Mouse (Mus musculus): ENCODE measurements at regions not wholly inside any gene's neighbourhood (a gene's known extent, or its start where the extent isn't known, plus 50 kb on each side); places are given as distances from the start of the nearest gene placed in this dataset.

DNA sequence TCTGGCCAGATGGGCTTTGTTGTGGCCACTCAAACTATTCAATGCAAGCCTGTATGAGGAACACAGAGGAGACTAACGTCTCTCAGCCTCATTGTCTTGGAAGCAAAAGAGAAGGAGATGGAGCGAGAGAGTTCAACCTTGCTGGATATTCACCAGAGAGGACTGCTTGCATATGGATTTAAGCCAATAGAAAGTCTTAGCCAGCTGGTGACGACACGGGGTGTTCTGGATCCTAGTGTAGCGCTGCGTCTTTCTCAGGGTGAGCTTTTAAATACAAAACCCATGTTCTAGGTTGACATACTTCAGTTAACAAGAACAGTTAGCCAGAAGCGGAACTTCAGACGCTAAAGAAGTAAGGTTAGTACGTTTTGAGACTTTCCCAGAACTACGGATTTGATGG, 174.9 kb downstream of the Plpp3 start:
- WGBS: 85% methylated on average over 10 of the region's 10 CpGs
- Histone ChIP-seq H3K4me3 (no peak overlapping the region), H3K27me3 (no peaks in the 10 kb centered on the region), H3K36me3 (no peaks in the 10 kb centered on the region), H3K9ac (no peak overlapping the region), H3K4me1 (replicated peaks) (no peaks in the 10 kb centered on the region), H3K9me3 (no peaks in the 10 kb centered on the region), H3K4me2 (no peak overlapping the region), H3K27ac (replicated peaks) (no peak overlapping the region)
- ATAC-seq (ENCODE audit: low FRiP score, low read depth): no peak

DNA sequence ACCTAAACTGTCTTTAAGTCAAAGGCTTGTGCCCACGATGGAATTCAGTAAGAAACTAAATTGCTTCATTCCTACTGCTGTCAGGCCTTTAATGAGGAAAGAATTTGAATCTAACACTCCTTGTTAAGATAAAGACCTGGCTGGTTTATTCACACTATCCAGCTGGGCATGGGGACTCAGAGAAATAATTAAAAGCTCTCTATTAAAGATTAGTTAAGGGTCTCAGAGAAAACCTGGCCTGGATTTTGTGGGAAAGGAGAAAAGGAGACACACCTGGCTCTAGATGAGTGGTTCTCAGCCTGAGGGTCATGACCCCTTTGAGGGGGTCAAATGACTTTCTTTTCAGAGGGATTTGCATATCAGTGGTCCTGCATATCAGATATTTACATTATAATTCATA, 178.7 kb downstream of the Plpp3 start:
- H3K27me3 ChIP-seq: no peaks in the 10 kb centered on the region
- no peaks in the 10 kb centered on the region for H3K9me3 ChIP-seq
- no peaks in the 10 kb centered on the region for H3K36me3 ChIP-seq
- no peak overlapping the region for H3K9ac ChIP-seq
- no peak for ATAC-seq (ENCODE audit: low FRiP score, low read depth)
- H3K27ac ChIP-seq (replicated peaks): no peak overlapping the region
- 34% methylated on average over 1 of the region's 1 CpGs for WGBS
- no peak overlapping the region for H3K4me3 ChIP-seq
- H3K4me2 ChIP-seq: no peak overlapping the region
- no peaks in the 10 kb centered on the region for H3K4me1 ChIP-seq (replicated peaks)

DNA sequence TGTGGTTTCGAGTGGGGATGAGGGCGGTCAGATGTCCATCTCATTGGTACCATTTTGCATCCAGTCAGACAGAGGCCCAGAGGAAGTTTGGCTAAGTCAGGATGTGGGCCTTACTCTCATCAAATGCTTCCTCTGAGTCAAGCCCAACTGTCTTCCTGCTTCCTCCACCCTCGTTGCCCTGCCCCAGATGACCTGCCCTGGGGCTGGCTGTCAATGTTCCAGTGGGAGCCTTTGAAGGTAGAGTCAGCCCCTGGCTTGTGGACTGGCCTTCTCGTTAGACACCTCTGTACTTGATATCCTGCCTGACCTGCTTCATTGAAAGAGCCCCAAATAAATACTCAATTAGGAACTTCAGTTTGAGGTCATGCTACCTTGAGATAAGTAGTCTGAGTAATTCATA, 179.4 kb downstream of the Plpp3 start:
- no peaks in the 10 kb centered on the region for H3K4me1 ChIP-seq (replicated peaks)
- no peak overlapping the region for H3K4me3 ChIP-seq
- no peak overlapping the region for H3K27ac ChIP-seq (replicated peaks)
- WGBS: 89% methylated on average over 4 of the region's 4 CpGs
- no peaks in the 10 kb centered on the region for H3K27me3 ChIP-seq
- ATAC-seq (ENCODE audit: low FRiP score, low read depth): no peak
- no peaks in the 10 kb centered on the region for H3K36me3 ChIP-seq
- H3K9me3 ChIP-seq: no peaks in the 10 kb centered on the region
- no peak overlapping the region for H3K4me2 ChIP-seq
- no peak overlapping the region for H3K9ac ChIP-seq

DNA sequence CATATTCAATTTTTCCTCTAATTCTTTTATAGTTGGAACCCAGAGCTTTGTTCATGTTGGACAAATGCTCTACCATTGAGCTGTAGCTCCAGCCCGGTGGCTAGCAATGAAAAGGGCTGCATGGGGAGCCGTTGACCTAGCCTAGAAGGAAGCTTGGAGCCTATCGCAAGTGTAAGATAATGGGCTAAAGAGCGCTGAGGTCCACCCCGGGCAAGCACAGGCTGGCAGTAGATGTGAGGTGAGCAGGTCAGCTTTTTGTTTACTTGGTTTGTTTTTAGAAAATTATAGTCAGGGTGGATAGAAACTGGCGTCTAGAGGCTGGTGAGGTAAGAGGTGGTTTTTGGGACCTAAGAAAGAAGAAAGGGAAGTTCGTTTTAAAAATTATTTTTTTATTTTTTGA, 181.0 kb downstream of the Plpp3 start:
- no peak for ATAC-seq (ENCODE audit: low FRiP score, low read depth)
- Histone ChIP-seq H3K4me3 (no peak overlapping the region), H3K4me1 (replicated peaks) (no peaks in the 10 kb centered on the region), H3K9ac (no peak overlapping the region), H3K4me2 (no peak overlapping the region), H3K36me3 (no peaks in the 10 kb centered on the region), H3K9me3 (no peaks in the 10 kb centered on the region), H3K27ac (replicated peaks) (no peak overlapping the region), H3K27me3 (no peaks in the 10 kb centered on the region)
- WGBS: 87% methylated on average over 7 of the region's 7 CpGs

DNA sequence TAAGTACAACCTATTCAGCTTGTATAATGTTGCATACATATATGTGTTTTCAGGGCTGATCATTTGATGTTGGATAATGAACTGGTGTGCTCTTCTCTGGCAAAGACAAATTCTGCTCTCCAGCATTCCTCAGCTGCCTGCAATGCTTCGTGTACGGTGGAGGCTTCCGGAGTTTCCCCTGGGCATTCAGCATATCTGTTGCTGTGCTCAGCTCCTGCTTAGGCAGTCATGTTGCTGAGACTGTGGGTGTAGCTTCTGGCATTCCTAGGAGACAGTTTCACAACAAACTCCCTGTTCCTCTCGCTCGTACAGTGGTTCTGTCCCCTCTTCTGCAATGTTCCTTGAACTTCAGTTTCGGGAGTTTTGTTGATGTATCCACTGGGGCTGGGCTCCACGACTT, 181.7 kb downstream of the Plpp3 start:
- Histone ChIP-seq H3K27me3 (no peaks in the 10 kb centered on the region), H3K4me1 (replicated peaks) (no peaks in the 10 kb centered on the region), H3K4me3 (no peak overlapping the region), H3K9me3 (no peaks in the 10 kb centered on the region), H3K36me3 (no peaks in the 10 kb centered on the region), H3K4me2 (no peak overlapping the region), H3K27ac (replicated peaks) (no peak overlapping the region), H3K9ac (no peak overlapping the region)
- ATAC-seq (ENCODE audit: low FRiP score, low read depth): no peak
- WGBS: 70% methylated on average over 7 of the region's 7 CpGs

DNA sequence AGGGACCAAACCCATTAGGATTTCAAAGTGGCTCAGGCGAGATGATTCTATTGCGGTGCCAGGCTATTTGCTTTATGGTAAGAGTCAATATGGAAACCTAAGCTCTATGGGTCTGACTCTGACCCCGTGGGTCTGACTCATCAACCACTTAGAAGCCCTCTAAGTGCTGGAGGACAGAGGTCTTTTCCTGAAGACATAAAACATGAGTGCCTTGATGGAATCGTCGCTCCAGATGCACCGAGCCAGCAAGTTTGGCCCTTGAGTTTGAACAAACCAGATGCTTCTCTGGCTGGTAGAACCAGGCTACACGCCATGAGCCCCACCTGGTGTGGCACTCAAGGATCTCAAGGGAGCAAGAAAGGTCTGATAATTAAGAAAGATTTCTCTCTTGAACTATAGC, 184.1 kb downstream of the Plpp3 start:
- 86% methylated on average over 7 of the region's 7 CpGs for WGBS
- Histone ChIP-seq H3K27me3 (no peaks in the 10 kb centered on the region), H3K4me1 (replicated peaks) (no peaks in the 10 kb centered on the region), H3K4me3 (no peak overlapping the region), H3K36me3 (no peaks in the 10 kb centered on the region), H3K9ac (no peak overlapping the region), H3K27ac (replicated peaks) (no peak overlapping the region), H3K9me3 (no peaks in the 10 kb centered on the region), H3K4me2 (no peak overlapping the region)
- no peak for ATAC-seq (ENCODE audit: low FRiP score, low read depth)

DNA sequence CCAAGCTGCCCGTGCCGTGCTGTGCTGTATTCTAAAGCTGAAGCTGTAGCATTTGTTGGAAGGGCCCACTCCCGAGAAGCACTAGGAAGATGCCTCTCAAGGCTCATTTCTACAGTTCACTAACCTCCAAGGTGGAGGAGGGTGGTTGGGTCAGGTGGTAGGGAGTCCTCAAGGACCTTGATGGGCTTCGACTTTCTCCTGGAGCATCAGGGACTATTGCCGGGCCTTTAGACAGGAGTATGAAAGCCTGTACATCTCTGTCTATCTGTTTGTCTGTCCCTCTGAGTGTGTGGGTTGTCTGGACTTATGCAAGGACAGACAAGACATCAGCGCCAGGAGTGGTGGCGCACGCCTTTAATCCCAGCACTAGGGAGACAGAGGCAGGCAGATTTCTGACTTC, 189.7 kb downstream of the Plpp3 start:
- no peaks in the 10 kb centered on the region for H3K27me3 ChIP-seq
- H3K27ac ChIP-seq (replicated peaks): no peak overlapping the region
- no peak for ATAC-seq (ENCODE audit: low FRiP score, low read depth)
- WGBS: 92% methylated on average over 8 of the region's 8 CpGs
- no peaks in the 10 kb centered on the region for H3K36me3 ChIP-seq
- no peaks in the 10 kb centered on the region for H3K9me3 ChIP-seq
- H3K4me2 ChIP-seq: no peak overlapping the region
- no peaks in the 10 kb centered on the region for H3K4me1 ChIP-seq (replicated peaks)
- no peak overlapping the region for H3K4me3 ChIP-seq
- H3K9ac ChIP-seq: no peak overlapping the region

DNA sequence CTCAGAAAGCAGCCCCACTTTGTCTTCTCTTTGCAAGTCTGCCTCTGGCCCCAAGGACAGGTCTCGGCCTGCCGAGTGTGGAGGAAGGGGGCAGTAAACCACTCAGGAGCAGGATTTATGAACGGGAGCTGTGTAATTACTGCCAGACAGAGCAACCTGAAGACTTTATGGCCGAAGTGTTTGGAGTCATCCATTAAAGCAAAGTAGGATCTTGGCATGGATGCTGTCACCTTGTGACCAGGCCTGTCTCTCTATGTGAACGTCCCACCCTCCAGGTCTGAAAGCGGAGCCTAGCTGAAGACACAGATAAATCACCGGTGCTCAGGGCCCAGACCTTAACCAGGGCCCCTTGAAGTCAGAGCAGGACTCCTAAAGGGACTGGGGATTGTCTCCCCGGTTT, 190.8 kb downstream of the Plpp3 start:
- ATAC-seq (ENCODE audit: low FRiP score, low read depth): no peak
- Histone ChIP-seq H3K27me3 (no peaks in the 10 kb centered on the region), H3K4me3 (no peak overlapping the region), H3K27ac (replicated peaks) (no peak overlapping the region), H3K4me1 (replicated peaks) (no peaks in the 10 kb centered on the region), H3K9ac (no peak overlapping the region), H3K36me3 (no peaks in the 10 kb centered on the region), H3K4me2 (no peak overlapping the region), H3K9me3 (no peaks in the 10 kb centered on the region)
- 76% methylated on average over 8 of the region's 8 CpGs for WGBS

DNA sequence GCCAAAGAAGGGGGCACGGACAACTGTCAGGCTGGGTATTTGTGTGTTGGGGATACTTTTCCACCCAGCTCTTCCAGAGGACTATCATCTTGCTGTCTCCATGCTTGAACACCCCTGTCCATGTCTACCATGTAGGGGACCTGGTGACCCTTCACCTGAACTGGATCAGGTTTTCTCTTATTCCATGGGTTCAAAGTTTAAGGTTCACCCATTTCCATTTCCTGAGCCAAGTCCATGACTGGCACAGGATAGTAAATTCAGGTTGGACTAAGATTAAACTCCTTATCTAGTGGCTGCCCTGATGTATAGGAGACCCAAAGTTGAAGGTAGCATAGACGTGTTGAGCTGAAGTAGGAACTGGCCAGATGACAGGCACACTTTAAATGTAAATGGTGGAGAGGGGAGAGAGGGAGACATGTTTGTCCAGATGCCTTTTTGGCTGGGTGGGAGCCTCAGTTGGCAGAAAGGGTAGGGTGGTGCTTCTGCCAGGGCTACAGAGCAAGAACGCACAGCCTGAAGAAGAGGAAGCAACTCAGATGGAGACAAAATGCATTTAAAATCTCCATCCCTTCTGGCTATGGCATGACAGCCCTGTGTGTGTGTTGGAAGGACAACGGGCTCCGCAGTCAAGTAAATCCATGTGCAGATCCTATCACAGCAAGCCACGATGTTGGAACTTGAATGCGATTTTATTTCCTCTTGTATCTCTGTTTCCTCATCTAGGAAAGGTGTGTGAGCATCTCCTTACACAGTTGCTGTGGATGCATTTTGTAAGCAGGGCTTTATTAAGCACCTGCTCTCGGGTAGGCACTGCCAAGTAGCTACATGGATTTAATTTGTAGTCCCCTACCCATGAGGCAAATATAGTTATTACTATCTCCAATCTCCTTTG, 192.4 kb downstream of the Plpp3 start:
- no peak for ATAC-seq (ENCODE audit: low FRiP score, low read depth)
- Histone ChIP-seq H3K27me3 (no peaks in the 10 kb centered on the region), H3K9ac (no peak overlapping the region), H3K4me3 (no peak overlapping the region), H3K27ac (replicated peaks) (no peak overlapping the region), H3K4me1 (replicated peaks) (no peaks in the 10 kb centered on the region), H3K9me3 (no peaks in the 10 kb centered on the region), H3K4me2 (no peak overlapping the region), H3K36me3 (no peaks in the 10 kb centered on the region)
- 88% methylated on average over 8 of the region's 8 CpGs for WGBS

DNA sequence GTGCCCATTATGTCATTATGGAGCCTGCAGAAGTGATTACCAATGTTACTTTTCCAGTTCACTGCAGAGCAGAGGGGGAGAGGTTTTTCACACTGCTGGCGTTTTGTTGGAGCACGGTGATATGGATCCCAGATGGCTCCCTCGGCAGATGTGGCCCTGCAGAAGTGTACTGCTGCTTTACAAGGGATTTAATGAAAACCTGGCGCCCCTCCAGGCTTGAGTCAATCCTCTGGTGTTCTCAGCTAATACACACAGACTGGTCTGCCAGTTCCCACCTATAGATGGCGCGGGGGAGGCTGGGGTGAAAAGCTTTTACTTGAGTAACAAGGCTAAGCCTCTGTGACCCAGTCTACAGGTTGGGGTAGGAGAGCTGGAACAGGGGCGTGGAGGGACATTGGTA, 195.2 kb downstream of the Plpp3 start:
- no peaks in the 10 kb centered on the region for H3K36me3 ChIP-seq
- 48% methylated on average over 7 of the region's 7 CpGs for WGBS
- H3K4me1 ChIP-seq (replicated peaks): no peaks in the 10 kb centered on the region
- ATAC-seq (ENCODE audit: low FRiP score, low read depth): no peak
- no peak overlapping the region for H3K4me3 ChIP-seq
- H3K27me3 ChIP-seq: no peaks in the 10 kb centered on the region
- H3K9me3 ChIP-seq: no peaks in the 10 kb centered on the region
- no peak overlapping the region for H3K9ac ChIP-seq
- no peak overlapping the region for H3K27ac ChIP-seq (replicated peaks)
- no peak overlapping the region for H3K4me2 ChIP-seq

DNA sequence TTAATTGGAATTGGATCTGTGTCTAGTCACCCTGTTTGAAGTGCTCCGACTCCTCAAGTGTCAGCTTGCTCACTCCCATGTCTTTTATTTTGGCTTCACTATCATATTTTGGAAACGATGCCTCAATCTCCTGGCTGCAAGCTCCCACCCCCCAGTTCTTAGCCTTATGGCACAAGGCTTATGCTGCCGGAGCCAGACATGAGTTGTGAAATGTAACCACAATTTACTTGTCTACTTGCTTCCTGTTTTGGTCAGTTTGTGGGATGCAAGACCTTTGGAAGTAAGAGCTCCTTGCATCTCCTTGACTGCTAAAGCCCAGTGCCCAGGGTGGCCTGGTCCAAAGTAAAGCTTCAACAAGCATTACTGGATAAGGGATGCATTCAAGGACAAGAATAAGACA, 195.8 kb downstream of the Plpp3 start:
- no peak for ATAC-seq (ENCODE audit: low FRiP score, low read depth)
- no peaks in the 10 kb centered on the region for H3K27me3 ChIP-seq
- no peak overlapping the region for H3K9ac ChIP-seq
- no peaks in the 10 kb centered on the region for H3K36me3 ChIP-seq
- 90% methylated on average over 3 of the region's 3 CpGs for WGBS
- no peaks in the 10 kb centered on the region for H3K9me3 ChIP-seq
- H3K27ac ChIP-seq (replicated peaks): no peak overlapping the region
- H3K4me3 ChIP-seq: no peak overlapping the region
- no peaks in the 10 kb centered on the region for H3K4me1 ChIP-seq (replicated peaks)
- H3K4me2 ChIP-seq: no peak overlapping the region

DNA sequence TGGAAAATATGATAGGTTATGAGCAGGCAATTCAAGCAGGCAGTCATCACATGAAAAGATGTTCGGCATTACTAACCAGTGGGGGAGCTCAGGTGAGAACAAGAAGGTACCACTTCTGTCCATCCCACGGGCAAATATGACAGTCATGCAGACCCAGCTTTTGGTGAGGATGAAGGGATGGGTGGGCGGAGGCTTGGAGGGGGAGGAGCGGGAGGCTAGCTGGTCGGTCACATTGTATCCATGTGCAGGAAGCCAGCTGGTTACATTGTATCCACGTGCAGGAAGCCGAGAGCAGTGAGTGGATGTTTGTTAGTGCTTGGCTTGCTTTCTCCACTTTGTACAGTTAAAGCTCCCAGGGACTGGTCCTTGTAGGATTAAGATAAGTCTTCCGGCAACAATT, 196.9 kb downstream of the Plpp3 start:
- H3K36me3 ChIP-seq: no peaks in the 10 kb centered on the region
- no peaks in the 10 kb centered on the region for H3K4me1 ChIP-seq (replicated peaks)
- no peaks in the 10 kb centered on the region for H3K9me3 ChIP-seq
- H3K27me3 ChIP-seq: no peaks in the 10 kb centered on the region
- no peak overlapping the region for H3K9ac ChIP-seq
- H3K27ac ChIP-seq (replicated peaks): no peak overlapping the region
- WGBS: 72% methylated on average over 8 of the region's 8 CpGs
- H3K4me2 ChIP-seq: no peak overlapping the region
- H3K4me3 ChIP-seq: no peak overlapping the region
- no peak for ATAC-seq (ENCODE audit: low FRiP score, low read depth)

DNA sequence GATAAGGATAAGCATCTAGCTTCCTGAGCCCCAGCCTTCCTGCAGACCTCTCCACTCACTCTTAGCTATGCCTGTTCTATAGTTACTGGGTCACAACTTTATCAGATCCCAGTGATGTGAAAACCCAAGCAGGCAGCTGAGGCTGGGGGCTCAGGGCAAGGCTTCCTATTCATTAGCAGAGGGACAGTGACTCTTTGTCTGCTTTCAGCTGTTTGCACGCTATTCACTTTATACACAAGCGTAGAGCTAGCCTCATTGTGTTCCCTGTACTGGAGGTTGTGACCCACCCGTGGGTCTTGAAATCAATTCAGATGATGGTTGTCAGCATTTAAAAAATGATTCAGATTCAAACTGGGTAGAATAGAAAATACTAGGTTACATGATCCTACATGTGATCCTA, 199.5 kb downstream of the Plpp3 start:
- no peaks in the 10 kb centered on the region for H3K9me3 ChIP-seq
- no peak for ATAC-seq (ENCODE audit: low FRiP score, low read depth)
- no peaks in the 10 kb centered on the region for H3K36me3 ChIP-seq
- H3K4me3 ChIP-seq: no peak overlapping the region
- H3K4me2 ChIP-seq: no peak overlapping the region
- no peaks in the 10 kb centered on the region for H3K4me1 ChIP-seq (replicated peaks)
- no peaks in the 10 kb centered on the region for H3K27me3 ChIP-seq
- no peak overlapping the region for H3K9ac ChIP-seq
- WGBS: 22% methylated on average over 3 of the region's 3 CpGs
- no peak overlapping the region for H3K27ac ChIP-seq (replicated peaks)

Data from hindbrain, embryonic 15.5 days (tissue).